Mouse (Mus musculus) neural tube, embryonic 14.5 days (tissue): ENCODE measurements at regions not wholly inside any gene's neighbourhood (a gene's known extent, or its start where the extent isn't known, plus 50 kb on each side); places are given as distances from the start of the nearest gene placed in this dataset.

Experiments used
- ATAC-seq: fragments of 200-750 bp; cut with Nextera tagmentation; 2 replicates; pipeline ENCODE4 v1.8.0; 2017; ENCODE audit warnings: low read depth, mild to moderate bottlenecking, moderate TSS enrichment, moderate library complexity
- H3K27ac ChIP-seq: fragments of 300-500 bp; sonication (generic); 2 replicates; pipeline ENCODE4 v1.5.1; 2014; ENCODE audit warnings: low read depth, mild to moderate bottlenecking, control low read depth, low read length, moderate library complexity, mixed read lengths
- H3K27me3 ChIP-seq: fragments of 300-500 bp; sonication (generic); 2 replicates; pipeline ENCODE4 v1.6.1; 2014; ENCODE audit warnings: low read length; ENCODE audit not compliant: control insufficient read depth, insufficient read depth
- H3K36me3 ChIP-seq: fragments of 300-500 bp; sonication (generic); 2 replicates; pipeline ENCODE4 v1.6.1; 2014; ENCODE audit warnings: low read length, mixed read lengths; ENCODE audit not compliant: control insufficient read depth, insufficient read depth
- H3K4me1 ChIP-seq: fragments of 300-500 bp; sonication (generic); 2 replicates; pipeline ENCODE4 v1.6.1; 2014; ENCODE audit warnings: low read length; ENCODE audit not compliant: control insufficient read depth, insufficient read depth
- H3K4me2 ChIP-seq: fragments of 300-500 bp; sonication (generic); 2 replicates; pipeline ENCODE4 v1.6.1; 2014; ENCODE audit warnings: mild to moderate bottlenecking, low read depth, low read length, control low read depth
- H3K4me3 ChIP-seq: fragments of 300-500 bp; sonication (generic); 2 replicates; pipeline ENCODE4 v1.5.1; 2014; ENCODE audit warnings: low read depth, low read length, control low read depth, mixed read lengths
- H3K9ac ChIP-seq: fragments of 300-500 bp; sonication (generic); replicated peaks from 2 replicates; pipeline ENCODE4 v1.6.1; 2014; ENCODE audit warnings: low read depth, mild to moderate bottlenecking, control low read depth, low read length, mixed read lengths
- H3K9me3 ChIP-seq: fragments of 300-500 bp; sonication (generic); 2 replicates; pipeline ENCODE4 v1.6.1; 2016; ENCODE audit warnings: low read length; ENCODE audit not compliant: control insufficient read depth
- WGBS: fragments of 180-500 bp; shearing (Covaris S2); extraction: QIAGEN DNeasy Blood & Tissue Kit; methylation state at CpG from one replicate; pipeline ENCODE4 v1.1.7; 2014; 5-methylcytosine and 5-hydroxymethylcytosine counted together

GRCm38 (mm10) chr3:45198994-45199589, 179.1 kb upstream of the Pcdh10 start:
- H3K4me1 ChIP-seq = no peaks in the 10 kb centered on the region
- H3K36me3 ChIP-seq = no peaks in the 10 kb centered on the region
- no peak overlapping the region for H3K4me2 ChIP-seq
- no peak overlapping the region for H3K9ac ChIP-seq
- no peak overlapping the region for H3K4me3 ChIP-seq
- no peak overlapping the region for H3K27ac ChIP-seq
- H3K9me3 ChIP-seq = no peaks in the 10 kb centered on the region
- no peak for ATAC-seq
- WGBS = 97% methylated on average over 1 of the region's 1 CpGs
- no peaks in the 10 kb centered on the region for H3K27me3 ChIP-seq

- Histone ChIP-seq H3K9me3 (no peaks in the 10 kb centered on the region), H3K27me3 (no peaks in the 10 kb centered on the region), H3K36me3 (no peaks in the 10 kb centered on the region), H3K4me1 (no peaks in the 10 kb centered on the region), H3K27ac (no peak overlapping the region), H3K9ac (no peak overlapping the region), H3K4me3 (no peak overlapping the region), H3K4me2 (no peak overlapping the region)
- WGBS = 76% methylated on average over 2 of the region's 2 CpGs
- no peak for ATAC-seq
Measured at GRCm38 (mm10) chr3:45204392-45205043, 173.7 kb upstream of the Pcdh10 start.

- H3K4me1 ChIP-seq = no peaks in the 10 kb centered on the region
- no peaks in the 10 kb centered on the region for H3K9me3 ChIP-seq
- WGBS = 45% methylated on average over 5 of the region's 5 CpGs
- ATAC-seq = no peak
- H3K9ac ChIP-seq = no peak overlapping the region
- H3K27ac ChIP-seq = no peak overlapping the region
- no peak overlapping the region for H3K4me3 ChIP-seq
- H3K4me2 ChIP-seq = no peak overlapping the region
- H3K27me3 ChIP-seq = no peaks in the 10 kb centered on the region
- no peaks in the 10 kb centered on the region for H3K36me3 ChIP-seq
Measured at GRCm38 (mm10) chr3:45231641-45232433, 146.4 kb upstream of the Pcdh10 start.

GRCm38 (mm10) chr3:45238457-45238856, 139.7 kb upstream of the Pcdh10 start:
- no peaks in the 10 kb centered on the region for H3K36me3 ChIP-seq
- H3K4me1 ChIP-seq = no peaks in the 10 kb centered on the region
- WGBS = 34% methylated on average over 2 of the region's 2 CpGs
- H3K9ac ChIP-seq = no peak overlapping the region
- no peaks in the 10 kb centered on the region for H3K27me3 ChIP-seq
- H3K27ac ChIP-seq = no peak overlapping the region
- no peak overlapping the region for H3K4me3 ChIP-seq
- no peaks in the 10 kb centered on the region for H3K9me3 ChIP-seq
- no peak for ATAC-seq
- no peak overlapping the region for H3K4me2 ChIP-seq

GRCm38 (mm10) chr3:45245456-45245855, 132.7 kb upstream of the Pcdh10 start:
- no peaks in the 10 kb centered on the region for H3K4me1 ChIP-seq
- H3K4me2 ChIP-seq = no peak overlapping the region
- WGBS = 95% methylated on average over 1 of the region's 1 CpGs
- H3K9me3 ChIP-seq = no peaks in the 10 kb centered on the region
- no peak overlapping the region for H3K4me3 ChIP-seq
- no peaks in the 10 kb centered on the region for H3K27me3 ChIP-seq
- no peaks in the 10 kb centered on the region for H3K36me3 ChIP-seq
- no peak for ATAC-seq
- no peak overlapping the region for H3K9ac ChIP-seq
- H3K27ac ChIP-seq = no peak overlapping the region

- WGBS = 94% methylated on average over 1 of the region's 1 CpGs
- Histone ChIP-seq H3K9ac (no peak overlapping the region), H3K4me3 (no peak overlapping the region), H3K27ac (no peak overlapping the region), H3K27me3 (no peaks in the 10 kb centered on the region), H3K36me3 (no peaks in the 10 kb centered on the region), H3K4me1 (no peaks in the 10 kb centered on the region), H3K4me2 (no peak overlapping the region), H3K9me3 (no peaks in the 10 kb centered on the region)
- ATAC-seq = no peak
Measured at GRCm38 (mm10) chr3:45246601-45247000, 131.6 kb upstream of the Pcdh10 start.

GRCm38 (mm10) chr3:45276783-45277182, 101.4 kb upstream of the Pcdh10 start:
- Histone ChIP-seq H3K9ac (no peak overlapping the region), H3K27me3 (no peaks in the 10 kb centered on the region), H3K9me3 (no peaks in the 10 kb centered on the region), H3K27ac (no peak overlapping the region), H3K36me3 (no peaks in the 10 kb centered on the region), H3K4me3 (no peak overlapping the region), H3K4me1 (no peaks in the 10 kb centered on the region), H3K4me2 (no peak overlapping the region)
- WGBS = 88% methylated on average over 6 of the region's 6 CpGs
- ATAC-seq = no peak

GRCm38 (mm10) chr3:45297242-45297853, 80.8 kb upstream of the Pcdh10 start:
- no peaks in the 10 kb centered on the region for H3K4me1 ChIP-seq

GRCm38 (mm10) chr3:45319257-45319656, 58.9 kb upstream of the Pcdh10 start:
- H3K4me2 ChIP-seq = no peak overlapping the region
- H3K27ac ChIP-seq = no peak overlapping the region
- no peak for ATAC-seq
- WGBS = 46% methylated on average over 2 of the region's 2 CpGs
- H3K36me3 ChIP-seq = no peaks in the 10 kb centered on the region
- H3K9ac ChIP-seq = no peak overlapping the region
- no peaks in the 10 kb centered on the region for H3K4me1 ChIP-seq
- no peaks in the 10 kb centered on the region for H3K27me3 ChIP-seq
- H3K4me3 ChIP-seq = no peak overlapping the region
- H3K9me3 ChIP-seq = no peaks in the 10 kb centered on the region

More at GRCm38 (mm10) chr3:45297242-45297853, 80.8 kb upstream of the Pcdh10 start:
- no peaks in the 10 kb centered on the region for H3K9me3 ChIP-seq
- no peaks in the 10 kb centered on the region for H3K27me3 ChIP-seq
- H3K27ac ChIP-seq = no peak overlapping the region
- no peaks in the 10 kb centered on the region for H3K36me3 ChIP-seq
- peak; percentile 73; the same call in 1 of the 2 replicates for ATAC-seq
- H3K9ac ChIP-seq = no peak overlapping the region
- H3K4me2 ChIP-seq = no peak overlapping the region
- WGBS = 44% methylated on average over 12 of the region's 12 CpGs
- H3K4me3 ChIP-seq = no peak overlapping the region
